Mouse (Mus musculus): ENCODE results near the gene Slc25a29. TPM values are rescaled to one million over a fixed set of nuclear protein-coding genes. Genes with fewer than 3 reads are reported as not detected.
A peak's percentile ranks its signal among the peaks of the same experiment; 100 is the strongest.
"Not testable (repeated sequence)": the region's sequence is repeated elsewhere in the genome, so short reads cannot be mapped to it uniquely, and the experiment has no call there.

Slc25a29 gene
- polyA plus RNA-seq, 1 experiment from 2014 or later = 3.5 TPM

DNA sequence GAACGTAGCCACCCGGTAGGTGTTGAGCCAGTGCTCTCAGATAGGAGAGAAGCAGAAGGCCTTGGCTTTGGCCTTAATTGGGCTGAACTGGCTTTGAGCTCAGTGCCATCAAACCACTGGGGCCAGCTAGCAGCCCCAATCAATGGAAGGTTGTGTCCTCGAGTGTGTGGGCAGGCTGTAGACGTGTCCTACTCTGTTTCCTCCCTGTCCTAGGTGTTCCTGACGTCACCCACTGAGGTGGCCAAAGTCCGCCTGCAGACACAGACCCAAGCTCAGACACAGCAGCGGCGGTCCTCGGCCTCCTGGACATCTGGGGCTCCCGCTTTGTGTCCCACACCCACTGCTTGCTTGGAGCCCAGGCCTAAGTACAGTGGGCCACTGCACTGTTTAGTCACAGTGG lies 19.4 kb upstream of the Slc25a29 start:
- H3K9me3 ChIP-seq (ENCODE audit: low read length) = no peaks in the 10 kb centered on the region
- H3K27ac ChIP-seq (ENCODE audit: low read depth) = peak overlapping the region; percentile 98
- WGBS (ENCODE audit: insufficient replicate concordance) = 64% methylated on average over 10 of the region's 10 CpGs
- H3K4me1 ChIP-seq (ENCODE audit: insufficient read depth) = peaks cover 3% of the 10 kb centered on the region
- TF ChIP-seq CTCF (IDR thresholded peaks at IDR 0.05; ENCODE audit: low read depth) (no peak), EP300 (IDR thresholded peaks at IDR 0.05; ENCODE audit: low read depth) (peak; percentile 68; the same call in 1 of the 2 replicates)
- peak; percentile 11 for ATAC-seq
- H3K36me3 ChIP-seq (replicated peaks; ENCODE audit: insufficient read depth, low read length) = 0 out of 2 replicates have a peak, but pooled peaks cover 2% of the 10 kb centered on the region
- DNase-seq = peak; percentile 73
- no peak overlapping the region for H3K4me3 ChIP-seq (ENCODE audit: low read depth, low read length)
- H3K27me3 ChIP-seq (ENCODE audit: insufficient read depth, low read length) = no peaks in the 10 kb centered on the region
- peak overlapping the region; percentile 67 for H3K9ac ChIP-seq (replicated peaks)
- peak overlapping the region; percentile 30 for H3K4me2 ChIP-seq (ENCODE audit: low read depth, low read length)

DNA sequence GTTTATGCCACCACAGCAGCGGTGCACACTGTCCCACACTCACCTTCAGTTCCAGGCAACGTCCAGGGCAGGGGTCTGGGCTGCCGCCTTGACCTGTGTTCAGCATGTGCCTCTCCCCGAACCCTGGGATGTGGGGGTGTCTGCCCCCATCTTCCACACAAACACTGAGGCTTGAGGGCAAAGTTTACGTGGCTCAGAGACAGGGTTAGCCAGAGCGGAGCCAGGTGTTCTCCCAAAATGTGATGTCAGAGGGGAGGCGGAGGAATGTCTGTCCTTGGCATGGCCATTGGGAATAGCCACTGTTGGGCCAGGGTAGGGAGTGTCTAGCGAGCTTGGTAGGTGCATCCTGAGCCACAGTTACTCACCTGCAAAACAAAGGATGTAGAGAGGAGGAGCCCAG lies 17.1 kb upstream of the Slc25a29 start:
- no peaks in the 10 kb centered on the region for H3K9me3 ChIP-seq (ENCODE audit: low read length)
- peak; percentile 55 for DNase-seq
- WGBS (ENCODE audit: insufficient replicate concordance) = 76% methylated on average over 8 of the region's 8 CpGs
- no peaks in the 10 kb centered on the region for H3K27me3 ChIP-seq (ENCODE audit: insufficient read depth, low read length)
- peaks cover 9% of the 10 kb centered on the region for H3K4me1 ChIP-seq (ENCODE audit: insufficient read depth)
- H3K4me3 ChIP-seq (ENCODE audit: low read depth, low read length) = peak overlapping the region; percentile 44
- peak overlapping the region; percentile 72 for H3K9ac ChIP-seq (replicated peaks)
- peak overlapping the region; percentile 67 for H3K4me2 ChIP-seq (ENCODE audit: low read depth, low read length)
- ATAC-seq = no peak
- H3K27ac ChIP-seq (ENCODE audit: low read depth) = peak overlapping the region; percentile 98
- TF ChIP-seq EP300 (IDR thresholded peaks at IDR 0.05; ENCODE audit: low read depth) = no peak
- no peak for TF ChIP-seq CTCF (IDR thresholded peaks at IDR 0.05; ENCODE audit: low read depth)
- 0 out of 2 replicates have a peak, but pooled peaks cover 2% of the 10 kb centered on the region for H3K36me3 ChIP-seq (replicated peaks; ENCODE audit: insufficient read depth, low read length)

DNA sequence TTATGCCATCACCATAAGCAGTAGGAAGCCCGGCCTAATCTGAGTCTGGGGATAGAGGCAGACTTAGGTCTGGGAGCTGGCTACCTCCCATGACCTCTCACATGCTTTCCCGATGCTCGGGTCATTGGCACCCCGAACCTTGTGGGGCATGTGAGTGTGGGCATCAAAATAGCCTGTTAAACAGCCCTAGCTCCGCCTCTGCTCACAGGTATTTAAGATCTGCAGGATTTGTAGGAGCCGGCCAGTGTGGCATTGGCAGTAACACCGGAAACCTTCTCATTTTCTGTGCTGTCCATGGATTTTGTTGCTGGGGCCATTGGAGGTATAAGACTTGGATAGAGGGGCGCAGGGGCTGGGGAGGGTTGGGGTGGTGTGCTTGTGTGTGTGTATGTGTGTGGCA lies 15.2 kb upstream of the Slc25a29 start:
- peak overlapping the region; percentile 98 for H3K27ac ChIP-seq (ENCODE audit: low read depth)

GRCm38 (mm10) chr12:108850129-108850528 lies 14.4 kb upstream of the Slc25a29 start:
- no peaks in the 10 kb centered on the region for H3K9me3 ChIP-seq (ENCODE audit: low read length)
- no peaks in the 10 kb centered on the region for H3K27me3 ChIP-seq (ENCODE audit: insufficient read depth, low read length)
- no peak overlapping the region for H3K4me2 ChIP-seq (ENCODE audit: low read depth, low read length)
- DNase-seq (peak; percentile 80), ATAC-seq (peak; percentile 77)
- no peak overlapping the region; the same call in 1 of the 2 replicates for H3K9ac ChIP-seq (replicated peaks)
- peaks cover 9% of the 10 kb centered on the region for H3K4me1 ChIP-seq (ENCODE audit: insufficient read depth)
- TF ChIP-seq CTCF (IDR thresholded peaks at IDR 0.05; ENCODE audit: low read depth) = no peak
- TF ChIP-seq EP300 (IDR thresholded peaks at IDR 0.05; ENCODE audit: low read depth) = peak; percentile 93
- WGBS (ENCODE audit: insufficient replicate concordance) = 49% methylated on average over 8 of the region's 8 CpGs
- H3K4me3 ChIP-seq (ENCODE audit: low read depth, low read length) = no peak overlapping the region
- H3K27ac ChIP-seq (ENCODE audit: low read depth) = peak overlapping the region; percentile 98
- H3K36me3 ChIP-seq (replicated peaks; ENCODE audit: insufficient read depth, low read length) = peaks cover 2% of the 10 kb centered on the region; the same call in 1 of the 2 replicates

More for the DNA sequence above, 15.2 kb upstream of the Slc25a29 start:
- DNase-seq (peak; percentile 67), ATAC-seq (peak; percentile 48)
- peak overlapping the region; percentile 67 for H3K4me2 ChIP-seq (ENCODE audit: low read depth, low read length)
- peak overlapping the region; percentile 72 for H3K9ac ChIP-seq (replicated peaks)
- H3K9me3 ChIP-seq (ENCODE audit: low read length) = no peaks in the 10 kb centered on the region
- peak overlapping the region; percentile 44 for H3K4me3 ChIP-seq (ENCODE audit: low read depth, low read length)
- 71% methylated on average over 8 of the region's 8 CpGs for WGBS (ENCODE audit: insufficient replicate concordance)
- TF ChIP-seq EP300 (IDR thresholded peaks at IDR 0.05; ENCODE audit: low read depth) = peak; percentile 35; the same call in 1 of the 2 replicates
- TF ChIP-seq CTCF (IDR thresholded peaks at IDR 0.05; ENCODE audit: low read depth) = no peak
- 0 out of 2 replicates have a peak, but pooled peaks cover 2% of the 10 kb centered on the region for H3K36me3 ChIP-seq (replicated peaks; ENCODE audit: insufficient read depth, low read length)
- no peaks in the 10 kb centered on the region for H3K27me3 ChIP-seq (ENCODE audit: insufficient read depth, low read length)
- H3K4me1 ChIP-seq (ENCODE audit: insufficient read depth) = peaks cover 9% of the 10 kb centered on the region

DNA sequence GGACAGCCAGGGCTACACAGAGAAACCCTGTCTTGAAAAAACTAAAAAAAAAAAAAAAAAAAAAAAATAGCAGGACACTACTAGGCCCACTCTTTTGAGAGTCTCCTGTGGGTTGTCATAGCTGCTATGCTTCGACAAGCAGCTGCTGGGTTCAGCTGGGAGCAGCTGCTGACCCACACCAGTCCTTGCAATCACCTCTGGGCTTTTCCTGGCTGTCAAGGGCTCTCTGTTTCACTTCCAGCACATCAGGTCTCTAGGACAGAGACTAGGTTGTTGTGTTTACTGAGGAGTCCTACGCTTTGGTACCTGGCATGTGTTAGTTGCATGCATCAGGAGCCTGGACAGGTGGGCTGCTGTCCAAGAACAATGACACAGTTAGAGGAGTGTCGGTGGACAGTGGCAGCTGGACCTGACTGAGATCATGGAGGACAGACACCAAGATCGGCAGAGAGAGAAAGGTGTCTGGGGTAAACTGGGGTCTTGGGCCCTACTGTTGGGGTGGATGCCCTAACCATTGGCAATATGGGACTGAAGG lies 13.9 kb upstream of the Slc25a29 start:
- H3K4me2 ChIP-seq (ENCODE audit: low read depth, low read length) = no peak overlapping the region
- H3K4me1 ChIP-seq (ENCODE audit: insufficient read depth) = peaks cover 9% of the 10 kb centered on the region
- H3K4me3 ChIP-seq (ENCODE audit: low read depth, low read length) = no peak overlapping the region
- ATAC-seq = peak; percentile 57
- no peak for TF ChIP-seq EP300 (IDR thresholded peaks at IDR 0.05; ENCODE audit: low read depth)
- no peak for TF ChIP-seq CTCF (IDR thresholded peaks at IDR 0.05; ENCODE audit: low read depth)
- no peaks in the 10 kb centered on the region for H3K9me3 ChIP-seq (ENCODE audit: low read length)
- H3K27me3 ChIP-seq (ENCODE audit: insufficient read depth, low read length) = no peaks in the 10 kb centered on the region
- WGBS (ENCODE audit: insufficient replicate concordance) = 72% methylated on average over 4 of the region's 4 CpGs
- H3K36me3 ChIP-seq (replicated peaks; ENCODE audit: insufficient read depth, low read length) = peaks cover 2% of the 10 kb centered on the region; the same call in 1 of the 2 replicates
- H3K27ac ChIP-seq (ENCODE audit: low read depth) = peak overlapping the region; percentile 98
- peak; percentile 67 for DNase-seq
- peak overlapping the region; percentile 26; the same call in 1 of the 2 replicates for H3K9ac ChIP-seq (replicated peaks)

- not testable (repeated sequence) for H3K27me3 ChIP-seq (ENCODE audit: insufficient read depth, low read length); H3K4me2 ChIP-seq (ENCODE audit: low read depth, low read length); H3K36me3 ChIP-seq (replicated peaks; ENCODE audit: insufficient read depth, low read length); ATAC-seq; H3K4me1 ChIP-seq (ENCODE audit: insufficient read depth); H3K9ac ChIP-seq (replicated peaks); DNase-seq; H3K4me3 ChIP-seq (ENCODE audit: low read depth, low read length); H3K9me3 ChIP-seq (ENCODE audit: low read length)
- WGBS (ENCODE audit: insufficient replicate concordance) = 81% methylated on average over 3 of the region's 3 CpGs
- TF ChIP-seq CTCF (IDR thresholded peaks at IDR 0.05; ENCODE audit: low read depth) = peak; percentile 31
- H3K27ac ChIP-seq (ENCODE audit: low read depth) = peak overlapping the region; percentile 98; the same call in 1 of the 2 replicates
These were observed 12.3 kb upstream of the Slc25a29 start for GRCm38 (mm10) chr12:108848033-108848432.
